Mouse (Mus musculus): ENCODE data around the gene Abhd17c.

Abhd17c gene

GRCm38 (mm10) chr7:84077257-84078013, 74.3 kb downstream of the Abhd17c start:
- DNase-seq (ENCODE audit: low spot score in 2 of 2): no peak

DNA sequence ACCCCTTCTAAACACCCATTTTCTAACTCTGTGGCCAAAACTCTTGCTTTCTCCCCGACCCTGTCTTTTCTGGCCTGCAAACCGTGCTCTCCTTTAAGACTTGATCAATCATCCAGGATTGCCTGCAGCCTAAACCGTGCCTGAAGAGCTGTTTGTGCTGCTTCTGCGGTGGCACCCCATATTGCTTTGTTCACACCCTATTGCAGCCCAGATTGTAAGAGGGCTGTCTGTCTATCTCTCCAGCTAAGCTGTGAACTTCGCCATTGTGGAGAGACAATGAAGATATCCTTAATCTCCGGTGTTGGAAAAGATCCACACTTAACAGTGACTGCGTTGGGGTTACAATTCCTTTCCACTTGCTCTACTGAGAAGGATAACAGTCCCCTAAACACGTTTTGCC, 77.4 kb downstream of the Abhd17c start:
- no peak for DNase-seq (ENCODE audit: low spot score in 2 of 2)

GRCm38 (mm10) chr7:84073856-84074255, 77.8 kb downstream of the Abhd17c start:
- no peak for DNase-seq (ENCODE audit: low spot score in 2 of 2)

DNA sequence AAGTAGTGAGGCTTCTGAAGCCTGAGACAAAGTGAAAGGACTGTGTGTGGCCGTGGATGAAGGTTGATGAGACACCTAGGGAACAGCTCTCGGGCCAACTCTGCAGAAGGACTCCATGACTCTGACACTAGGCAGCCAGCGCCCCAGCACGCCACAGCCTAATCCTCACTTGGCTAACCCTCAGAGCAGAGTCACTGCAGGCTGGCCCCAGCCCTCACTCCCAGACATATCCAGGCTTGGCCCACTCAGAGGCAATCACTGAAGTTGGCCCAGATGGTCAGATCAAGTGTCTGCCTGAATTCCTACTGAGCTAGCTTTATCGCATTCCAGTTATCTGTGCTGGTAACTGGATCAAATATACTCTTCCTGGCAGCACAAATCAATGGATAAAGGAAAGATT, 82.8 kb downstream of the Abhd17c start:
- no peak for DNase-seq (ENCODE audit: low spot score in 2 of 2)

GRCm38 (mm10) chr7:84059799-84060198, 91.9 kb downstream of the Abhd17c start:
- DNase-seq (ENCODE audit: low spot score in 2 of 2): no peak

Data from urinary bladder, postnatal 4 days (tissue).